Mouse (Mus musculus) layer of hippocampus, postnatal 36 days (tissue): ENCODE results near the gene Timm9. TPM values are rescaled to one million over a fixed set of nuclear protein-coding genes. Genes with fewer than 3 reads are reported as not detected.

Experiments
- DNase-seq, 2 experiments: peaks; one replicate each; pipeline ENCODE4 v3.0.0; 2022
- total RNA-seq, 2 experiments: library from RNA; stranded (reverse); gene quantifications; 2 replicates each; pipeline ENCODE4 v1.2.3; 2021

Timm9 gene
- 10 to 100 TPM; 61.4 to 61.9 TPM for total RNA-seq

GRCm38 (mm10) chr12:71136130-71136973 is at the start of gene Timm9, which contains the start of gene 2700049A03Rik:
Gene Timm9, minus strand, starts transcription at chr12:71136684.
Gene 2700049A03Rik, plus strand, starts transcription at chr12:71136848.
- DNase-seq = peak; percentile 79 to 85

DNA sequence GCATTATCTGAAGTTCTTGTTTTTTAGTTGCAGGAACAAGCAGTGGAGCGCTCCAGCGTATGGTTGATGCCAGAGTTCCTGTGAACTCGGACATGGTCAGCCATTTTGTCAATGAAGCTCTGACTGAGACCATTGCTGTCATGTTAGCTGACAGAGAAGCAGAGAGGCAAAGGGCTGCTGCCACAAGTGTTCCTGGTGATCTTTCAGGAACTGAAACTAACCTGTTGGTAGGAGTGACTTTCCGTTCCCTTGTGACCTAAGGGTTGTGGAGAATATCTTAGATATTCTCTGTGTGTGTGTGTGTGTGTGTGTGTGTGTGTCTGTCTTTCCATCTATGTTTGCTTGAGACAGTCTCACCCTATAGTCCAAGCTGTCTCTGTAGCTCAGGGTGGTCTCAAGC is 47.9 kb upstream of the Timm9 start:
- no peak for DNase-seq

GRCm38 (mm10) chr12:71183736-71184135 is 47.3 kb upstream of the Timm9 start:
- DNase-seq = no peak

DNA sequence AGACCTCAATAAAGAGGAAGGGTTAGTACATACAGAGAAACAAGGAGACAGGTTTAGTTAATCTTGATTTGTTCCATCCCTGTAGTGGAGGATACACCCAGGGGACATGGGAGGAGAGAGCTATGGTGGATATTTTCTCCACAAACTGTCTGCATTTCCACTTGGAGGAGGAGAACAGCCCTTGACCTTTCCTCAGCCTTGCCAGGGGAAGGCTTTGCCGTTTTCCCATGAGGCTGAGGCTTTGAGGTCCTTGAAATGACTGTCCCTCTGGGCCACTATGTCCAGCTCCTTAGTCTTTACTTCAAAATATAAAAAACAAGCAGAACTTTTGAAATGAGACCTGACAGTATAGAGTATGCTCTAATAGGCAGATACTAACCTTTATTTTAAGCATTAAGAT is 33.4 kb upstream of the Timm9 start:
- no peak for DNase-seq

GRCm38 (mm10) chr12:71164410-71164809 is 27.9 kb upstream of the Timm9 start:
- no peak for DNase-seq

- DNase-seq = no peak
Measured at GRCm38 (mm10) chr12:71157974-71158373, 21.5 kb upstream of the Timm9 start.

GRCm38 (mm10) chr12:71154979-71155378 is 18.5 kb upstream of the Timm9 start:
- DNase-seq = no peak

GRCm38 (mm10) chr12:71150167-71150566 is 13.7 kb upstream of the Timm9 start:
- DNase-seq = no peak

DNA sequence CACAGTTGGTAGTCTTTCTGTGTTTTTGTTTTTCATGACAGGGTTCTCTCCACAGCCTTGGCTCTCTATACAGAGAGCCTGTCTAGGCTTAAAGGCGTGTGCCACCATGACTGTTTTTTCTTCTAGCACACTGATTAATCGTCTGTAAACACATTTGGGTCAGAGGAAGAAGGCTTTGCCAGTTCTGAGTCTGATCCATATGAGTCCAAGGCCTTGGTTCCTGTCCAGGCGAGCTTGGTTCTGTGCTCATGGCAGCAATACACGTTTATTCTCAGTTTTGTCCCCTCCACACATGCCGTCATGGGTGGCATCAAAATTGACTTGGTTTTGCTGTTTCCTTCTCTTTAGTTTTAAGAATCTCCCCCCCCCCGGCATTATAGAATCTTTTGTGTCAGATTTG is 13.0 kb upstream of the Timm9 start:
- DNase-seq = no peak

DNA sequence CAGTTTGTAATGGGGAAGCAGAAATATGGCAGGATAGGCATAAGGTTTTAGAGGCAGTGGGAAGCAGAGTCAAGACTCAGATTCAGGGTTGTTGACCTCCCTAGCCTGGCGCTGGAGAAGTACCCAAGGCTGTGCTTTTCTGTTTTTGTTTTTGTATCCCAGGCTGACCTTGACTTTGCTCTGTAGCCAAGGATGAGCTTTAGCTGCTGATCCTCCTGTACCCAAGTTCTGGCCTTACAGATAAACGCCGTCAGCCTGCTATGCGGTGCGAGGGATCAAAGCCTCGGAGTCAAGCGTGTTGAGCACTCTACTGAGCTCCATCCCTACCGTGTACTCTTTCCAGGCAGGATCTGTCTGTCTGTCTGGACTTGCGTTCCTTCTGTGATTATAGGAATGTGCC is 12.3 kb upstream of the Timm9 start:
- DNase-seq = no peak

GRCm38 (mm10) chr12:71147641-71148040 is 11.2 kb upstream of the Timm9 start:
- DNase-seq = peak in 1 of 2 experiments; percentile 24

- DNase-seq = no peak
Measured at GRCm38 (mm10) chr12:71141189-71141588, 4.7 kb upstream of the Timm9 start.

GRCm38 (mm10) chr12:71139258-71139828 is 2.9 kb upstream of the Timm9 start:
- no peak for DNase-seq

DNA sequence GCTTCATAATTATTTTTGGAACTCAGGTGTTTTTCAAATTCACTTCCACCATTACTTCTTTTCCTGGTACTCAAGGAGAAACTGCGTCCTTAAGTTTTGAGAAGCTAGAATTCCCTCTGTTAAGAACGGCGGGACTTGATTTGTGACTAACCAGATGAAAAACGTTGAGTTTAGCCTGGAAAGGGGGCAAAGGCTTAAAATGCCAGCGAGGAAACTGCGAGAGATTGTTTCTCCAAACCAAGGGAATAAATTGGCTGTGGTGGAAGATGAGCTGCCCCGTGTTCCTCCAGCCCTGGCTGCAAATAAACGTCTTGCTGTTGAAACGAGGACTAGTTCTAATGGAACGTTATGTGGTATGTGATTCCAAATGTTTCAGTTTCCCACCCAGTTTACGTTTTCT is 1.2 kb upstream of the Timm9 start:
- no peak for DNase-seq

DNA sequence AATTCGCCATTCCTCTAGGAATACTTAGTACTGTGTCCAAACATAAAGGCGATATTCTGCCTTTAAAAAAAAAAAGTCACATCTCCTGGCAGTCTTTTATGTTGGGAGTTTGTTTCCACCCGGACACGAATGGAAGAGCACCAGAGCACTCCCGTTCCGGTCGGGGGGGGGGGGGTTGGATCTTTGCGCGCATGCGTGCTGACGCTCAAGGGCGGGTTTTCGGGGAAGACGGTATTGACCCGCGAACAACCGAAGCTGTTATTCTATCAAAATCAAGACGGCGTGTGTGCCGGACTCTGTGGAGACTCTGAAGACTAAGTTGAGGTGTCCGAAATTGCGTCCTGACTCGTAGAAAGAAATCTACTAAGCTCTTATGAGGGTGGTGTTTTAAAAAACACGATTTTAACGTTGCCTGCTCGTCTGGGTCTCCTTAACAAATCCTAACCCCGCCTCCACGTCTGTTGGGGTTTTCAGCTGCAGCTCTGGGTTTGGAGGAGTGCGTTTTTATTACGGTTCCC is 549 bp upstream of the Timm9 start:
- peak; percentile 73 for DNase-seq

GRCm38 (mm10) chr12:71135581-71135980 is 903 bp downstream of the Timm9 start:
- no peak for DNase-seq

GRCm38 (mm10) chr12:71123286-71123685 is 13.2 kb downstream of the Timm9 start:
- no peak for DNase-seq

DNA sequence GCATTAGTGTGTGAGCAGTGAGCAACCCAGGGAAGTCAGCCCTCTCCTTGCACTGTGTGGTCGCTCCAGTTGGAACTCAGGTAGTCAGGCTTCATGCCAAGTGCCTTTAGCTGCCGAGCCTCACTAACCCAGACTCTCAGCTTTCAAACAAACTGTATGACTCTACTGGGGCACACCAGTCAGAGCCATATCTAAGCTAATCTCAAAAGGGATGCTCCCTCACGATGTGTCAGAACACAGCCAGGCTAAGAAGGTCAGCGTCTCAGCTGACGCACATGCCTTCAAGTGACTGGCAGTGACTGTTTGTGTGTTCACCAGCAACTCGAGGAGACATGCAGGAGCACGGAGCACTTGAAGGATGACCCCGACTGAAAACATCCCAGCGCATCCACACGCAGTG is 13.8 kb downstream of the Timm9 start:
- no peak for DNase-seq

- DNase-seq = no peak
Measured at GRCm38 (mm10) chr12:71116411-71116810, 20.1 kb downstream of the Timm9 start.

DNA sequence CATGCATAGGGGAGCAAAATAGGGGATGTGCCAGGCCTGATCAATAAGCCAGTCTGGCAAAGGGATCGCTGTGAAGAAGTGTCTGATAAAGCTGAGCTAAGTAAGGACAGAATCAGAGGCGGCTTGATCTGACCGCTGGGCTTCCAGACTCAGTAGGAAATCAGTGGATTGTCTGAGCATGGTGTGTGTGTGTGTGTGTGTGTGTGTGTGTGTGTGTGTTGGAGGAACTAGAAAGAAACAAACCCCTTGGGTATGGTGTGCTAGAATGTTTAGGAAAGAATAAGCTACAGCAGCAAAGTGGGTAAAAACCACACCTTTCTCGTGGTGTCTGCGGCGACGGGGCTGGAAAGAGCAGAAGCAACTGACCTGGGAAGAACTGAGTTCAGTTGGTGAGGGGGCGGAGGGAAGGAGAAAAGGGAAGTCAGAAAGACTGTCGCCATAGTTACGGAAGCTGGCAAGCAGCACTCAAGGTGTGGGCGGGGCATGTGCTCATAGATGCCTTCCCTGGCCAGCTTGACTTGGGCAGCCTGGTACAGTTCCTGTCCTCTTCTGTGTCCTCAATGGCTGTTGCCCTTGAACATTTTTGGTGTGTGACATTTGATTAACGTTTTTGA is 22.7 kb downstream of the Timm9 start:
- DNase-seq = peak; percentile 40 to 44

DNA sequence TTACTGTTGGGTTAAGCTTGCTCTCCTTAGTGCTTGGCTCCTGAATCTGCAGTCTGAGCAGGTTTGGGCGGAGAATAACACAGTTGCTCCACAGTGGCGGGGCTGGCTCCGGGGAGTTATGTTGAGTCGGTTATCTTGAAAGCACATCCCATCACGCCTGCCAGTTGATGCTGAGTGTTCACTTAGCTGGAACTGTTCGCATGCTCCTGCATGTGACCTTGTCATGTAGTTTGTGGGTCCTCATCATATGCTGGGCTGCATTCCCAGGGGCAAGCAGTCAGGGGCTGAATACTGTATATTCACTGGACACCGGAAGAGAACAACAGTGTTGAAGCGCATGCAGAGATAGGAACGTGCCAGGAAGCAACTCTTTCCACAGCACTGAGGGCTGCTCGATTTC is 23.4 kb downstream of the Timm9 start:
- DNase-seq = no peak

GRCm38 (mm10) chr12:71111331-71111730 is 25.2 kb downstream of the Timm9 start, which contains the start of gene Tomm20l:
Gene Tomm20l, plus strand, starts transcription at chr12:71111428.
- no peak for DNase-seq

DNA sequence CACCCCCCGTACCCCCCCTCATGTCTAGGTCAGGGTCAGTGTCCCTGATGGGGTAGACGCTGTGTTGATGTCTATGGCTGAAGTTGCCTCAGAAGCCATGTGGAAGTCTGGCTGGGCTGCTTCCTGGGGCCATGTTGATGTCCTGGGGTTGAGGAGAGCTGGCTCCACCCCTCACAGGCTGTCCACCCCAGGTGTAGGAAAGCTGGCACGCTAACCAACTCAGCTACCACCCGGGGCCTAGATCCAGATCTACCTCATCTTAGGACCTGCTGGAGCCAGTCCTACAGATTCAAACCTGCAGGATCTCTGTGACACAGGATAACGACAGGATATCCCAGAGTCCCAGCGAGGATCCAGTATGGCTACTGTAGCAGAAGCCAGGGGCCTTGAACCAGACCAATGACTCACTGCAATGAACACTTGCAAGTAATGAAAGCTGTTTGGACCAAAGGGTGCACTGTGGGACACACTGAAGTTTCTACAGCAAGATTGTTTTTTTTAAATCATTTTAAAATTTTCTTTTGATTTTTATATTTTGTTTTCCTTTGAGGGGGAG is 29.2 kb downstream of the Timm9 start:
- DNase-seq = no peak
